Mouse (Mus musculus) limb, embryonic 12.5 days (tissue): ENCODE measurements around the gene Rp9. TPM values are rescaled to one million over a fixed set of nuclear protein-coding genes. Genes with fewer than 3 reads are reported as not detected.

Experiments used
- ATAC-seq: fragments of 200-750 bp; cut with Nextera tagmentation; 2 replicates; pipeline ENCODE4 v1.8.0; 2017; ENCODE audit warnings: low read depth, moderate TSS enrichment; ENCODE audit not compliant: insufficient number of reproducible peaks, insufficient read depth, low FRiP score, low TSS enrichment
- H3K27ac ChIP-seq: fragments of 300-500 bp; sonication (generic); 2 replicates; pipeline ENCODE4 v1.5.1; 2016; ENCODE audit warnings: mild to moderate bottlenecking, moderate library complexity
- H3K27me3 ChIP-seq: fragments of 300-500 bp; sonication (generic); 2 replicates; pipeline ENCODE4 v1.6.1; 2016; ENCODE audit warnings: mild to moderate bottlenecking, moderate library complexity
- H3K36me3 ChIP-seq: fragments of 300-500 bp; sonication (generic); 2 replicates; pipeline ENCODE4 v1.6.1; 2016; ENCODE audit warnings: mild to moderate bottlenecking, moderate library complexity
- H3K4me1 ChIP-seq: fragments of 300-500 bp; sonication (generic); replicated peaks from 2 replicates; pipeline ENCODE4 v1.6.1; 2016
- H3K4me2 ChIP-seq: fragments of 300-500 bp; sonication (generic); 2 replicates; pipeline ENCODE4 v1.6.1; 2016; ENCODE audit warnings: mild to moderate bottlenecking, moderate library complexity
- H3K4me3 ChIP-seq: fragments of 300-500 bp; sonication (generic); replicated peaks from 2 replicates; pipeline ENCODE4 v1.5.1; 2016; ENCODE audit warnings: mild to moderate bottlenecking
- H3K9ac ChIP-seq: fragments of 300-500 bp; sonication (generic); replicated peaks from 2 replicates; pipeline ENCODE4 v1.6.1; 2016; ENCODE audit warnings: mild to moderate bottlenecking, moderate library complexity
- H3K9me3 ChIP-seq: fragments of 300-500 bp; sonication (generic); 2 replicates; pipeline ENCODE4 v1.6.1; 2016; ENCODE audit warnings: mild to moderate bottlenecking, moderate library complexity
- WGBS: fragments of 180-500 bp; shearing (Covaris S2); methylation state at CpG from one replicate; pipeline ENCODE4 v1.1.7; 2016; 5-methylcytosine and 5-hydroxymethylcytosine counted together
- polyA plus RNA-seq: library from polyadenylated mRNA; unstranded; fragments of >200 nt; fragmentation: Nextera tagmentation; extraction: Ambion mirVana; gene quantifications from 2 replicates; pipeline ENCODE4 v1.2.1, GENCODE M21; 2016

Gene Rp9
- polyA plus RNA-seq, 1 experiment from 2014 or later = 82.0 TPM

GRCm38 (mm10) chr9:22433221-22433620, 36.3 kb downstream of the Rp9 start:
- no peak overlapping the region for H3K9ac ChIP-seq
- no peak overlapping the region for H3K4me3 ChIP-seq
- peaks cover 29% of the 10 kb centered on the region for H3K4me1 ChIP-seq
- H3K9me3 ChIP-seq = no peaks in the 10 kb centered on the region
- no peaks in the 10 kb centered on the region for H3K36me3 ChIP-seq
- H3K4me2 ChIP-seq = no peak overlapping the region
- WGBS = 73% methylated on average over 2 of the region's 2 CpGs
- H3K27ac ChIP-seq = no peak overlapping the region
- no peak for ATAC-seq
- H3K27me3 ChIP-seq = no peaks in the 10 kb centered on the region

- Histone ChIP-seq H3K27ac (peak overlapping the region; percentile 66; the same call in 1 of the 2 replicates), H3K27me3 (no peaks in the 10 kb centered on the region), H3K36me3 (no peaks in the 10 kb centered on the region), H3K4me1 (peaks cover 32% of the 10 kb centered on the region), H3K4me2 (peak overlapping the region; percentile 40), H3K9me3 (no peaks in the 10 kb centered on the region), H3K9ac (no peak overlapping the region), H3K4me3 (no peak overlapping the region)
- ATAC-seq = no peak
- 36% methylated on average over 5 of the region's 5 CpGs for WGBS
Observed at GRCm38 (mm10) chr9:22430315-22430840, 39.2 kb downstream of the Rp9 start.

GRCm38 (mm10) chr9:22429533-22430241, 39.9 kb downstream of the Rp9 start:
- peak overlapping the region; percentile 66 for H3K27ac ChIP-seq

GRCm38 (mm10) chr9:22428666-22429410, 40.7 kb downstream of the Rp9 start:
- H3K27ac ChIP-seq = peak overlapping the region; percentile 62; the same call in 1 of the 2 replicates
- peaks cover 32% of the 10 kb centered on the region for H3K4me1 ChIP-seq
- H3K4me3 ChIP-seq = no peak overlapping the region
- WGBS = 57% methylated on average over 14 of the region's 14 CpGs
- ATAC-seq = peak; percentile 69
- H3K4me2 ChIP-seq = no peak overlapping the region
- no peaks in the 10 kb centered on the region for H3K9me3 ChIP-seq
- no peaks in the 10 kb centered on the region for H3K27me3 ChIP-seq
- no peak overlapping the region for H3K9ac ChIP-seq
- no peaks in the 10 kb centered on the region for H3K36me3 ChIP-seq

More at GRCm38 (mm10) chr9:22429533-22430241, 39.9 kb downstream of the Rp9 start:
- H3K36me3 ChIP-seq = no peaks in the 10 kb centered on the region
- H3K9me3 ChIP-seq = no peaks in the 10 kb centered on the region
- peaks cover 32% of the 10 kb centered on the region for H3K4me1 ChIP-seq
- no peak overlapping the region for H3K9ac ChIP-seq
- 55% methylated on average over 15 of the region's 15 CpGs for WGBS
- no peak for ATAC-seq
- H3K27me3 ChIP-seq = no peaks in the 10 kb centered on the region
- H3K4me2 ChIP-seq = peak overlapping the region; percentile 40
- no peak overlapping the region for H3K4me3 ChIP-seq

GRCm38 (mm10) chr9:22428028-22428665, 41.4 kb downstream of the Rp9 start:
- H3K27ac ChIP-seq = peak overlapping the region; percentile 62; the same call in 1 of the 2 replicates
- no peak overlapping the region for H3K9ac ChIP-seq
- no peak for ATAC-seq
- H3K27me3 ChIP-seq = no peaks in the 10 kb centered on the region
- H3K4me3 ChIP-seq = no peak overlapping the region
- H3K4me1 ChIP-seq = peaks cover 32% of the 10 kb centered on the region
- no peaks in the 10 kb centered on the region for H3K36me3 ChIP-seq
- WGBS = 10% methylated on average over 3 of the region's 4 CpGs
- H3K9me3 ChIP-seq = no peaks in the 10 kb centered on the region
- no peak overlapping the region for H3K4me2 ChIP-seq

- H3K4me1 ChIP-seq = peaks cover 21% of the 10 kb centered on the region
- no peak overlapping the region for H3K9ac ChIP-seq
- H3K27ac ChIP-seq = no peak overlapping the region
- H3K9me3 ChIP-seq = no peaks in the 10 kb centered on the region
- ATAC-seq = no peak
- H3K27me3 ChIP-seq = no peaks in the 10 kb centered on the region
- H3K36me3 ChIP-seq = no peaks in the 10 kb centered on the region
- H3K4me2 ChIP-seq = no peak overlapping the region
- 89% methylated on average over 4 of the region's 4 CpGs for WGBS
- H3K4me3 ChIP-seq = no peak overlapping the region
Observed at GRCm38 (mm10) chr9:22424719-22425118, 44.8 kb downstream of the Rp9 start.

GRCm38 (mm10) chr9:22424196-22424595, 45.3 kb downstream of the Rp9 start:
- Histone ChIP-seq H3K9me3 (no peaks in the 10 kb centered on the region), H3K36me3 (no peaks in the 10 kb centered on the region), H3K4me3 (no peak overlapping the region), H3K9ac (no peak overlapping the region), H3K27me3 (no peaks in the 10 kb centered on the region), H3K27ac (no peak overlapping the region), H3K4me1 (peaks cover 16% of the 10 kb centered on the region), H3K4me2 (no peak overlapping the region)
- WGBS = 65% methylated on average over 10 of the region's 10 CpGs
- no peak for ATAC-seq

- Histone ChIP-seq H3K36me3 (no peaks in the 10 kb centered on the region), H3K9me3 (no peaks in the 10 kb centered on the region), H3K4me2 (no peak overlapping the region), H3K27me3 (no peaks in the 10 kb centered on the region), H3K27ac (no peak overlapping the region), H3K4me1 (peaks cover 9% of the 10 kb centered on the region), H3K4me3 (no peak overlapping the region), H3K9ac (no peak overlapping the region)
- WGBS = 58% methylated on average over 1 of the region's 1 CpGs
- ATAC-seq = no peak
Observed at GRCm38 (mm10) chr9:22423507-22423906, 46.0 kb downstream of the Rp9 start.

- Histone ChIP-seq H3K4me3 (no peak overlapping the region), H3K36me3 (no peaks in the 10 kb centered on the region), H3K4me1 (no peaks in the 10 kb centered on the region), H3K9me3 (no peaks in the 10 kb centered on the region), H3K9ac (no peak overlapping the region), H3K27me3 (no peaks in the 10 kb centered on the region), H3K27ac (no peak overlapping the region), H3K4me2 (no peak overlapping the region)
- 48% methylated on average over 1 of the region's 1 CpGs for WGBS
- no peak for ATAC-seq
Observed at GRCm38 (mm10) chr9:22422559-22422958, 47.0 kb downstream of the Rp9 start.

- no peaks in the 10 kb centered on the region for H3K27me3 ChIP-seq
- no peak overlapping the region for H3K9ac ChIP-seq
- H3K27ac ChIP-seq = no peak overlapping the region
- H3K9me3 ChIP-seq = no peaks in the 10 kb centered on the region
- H3K36me3 ChIP-seq = no peaks in the 10 kb centered on the region
- no peak for ATAC-seq
- WGBS = 51% methylated on average over 7 of the region's 7 CpGs
- no peak overlapping the region for H3K4me3 ChIP-seq
- no peaks in the 10 kb centered on the region for H3K4me1 ChIP-seq
- no peak overlapping the region for H3K4me2 ChIP-seq
Observed at GRCm38 (mm10) chr9:22420491-22420890, 49.1 kb downstream of the Rp9 start.

- H3K27ac ChIP-seq = no peak overlapping the region
- no peak overlapping the region for H3K4me3 ChIP-seq
- H3K4me1 ChIP-seq = no peaks in the 10 kb centered on the region
- H3K36me3 ChIP-seq = no peaks in the 10 kb centered on the region
- no peak for ATAC-seq
- WGBS = 90% methylated on average over 3 of the region's 3 CpGs
- no peak overlapping the region for H3K4me2 ChIP-seq
- no peaks in the 10 kb centered on the region for H3K27me3 ChIP-seq
- no peak overlapping the region for H3K9ac ChIP-seq
- no peaks in the 10 kb centered on the region for H3K9me3 ChIP-seq
Observed at GRCm38 (mm10) chr9:22419877-22420276, 49.7 kb downstream of the Rp9 start.
